ENCODE assay signal across 19 mouse cellular contexts in genomic region chrX:57659571-57659970, GRCm38 (mm10).
DNase-seq lines count a peak whose midpoint lies in the region; ATAC-seq and TF ChIP-seq lines count a peak whose summit lies in the region.
"Had no signal": no experiment of that assay in that cellular context is flagged by ENCODE, and none has a peak within 500 bp of the region (broad histone marks: within the 10 kb centered on the region; RNA-seq: fewer than 3 reads in every experiment).

No protein-coding gene starts in this region.

- H3K4me3 ChIP-seq in cerebellum, adult 2 months (replicated peaks; ENCODE audit: insufficient read depth, low read depth, low read length), result no peak overlapping the region
- H3K4me3 ChIP-seq in midbrain, postnatal 0 days (ENCODE audit: low read depth, low read length), result no peak overlapping the region
- H3K4me3 ChIP-seq in midbrain, embryonic 14.5 days (replicated peaks; ENCODE audit: low read depth, low read length), result no peak overlapping the region
- H3K4me3 ChIP-seq: embryonic facial prominence, embryonic 12.5 days; forebrain, embryonic 15.5 days had no signal

- no peaks in the 10 kb centered on the region for H3K27me3 ChIP-seq in cerebellum, adult 2 months (ENCODE audit: control insufficient read depth, insufficient read depth, low read length)
- H3K27me3 ChIP-seq in midbrain, postnatal 0 days (ENCODE audit: insufficient read depth, low read length), result no peaks in the 10 kb centered on the region
- no peaks in the 10 kb centered on the region for H3K27me3 ChIP-seq in midbrain, embryonic 14.5 days (ENCODE audit: control insufficient read depth, insufficient read depth, low read length)
- H3K27me3 ChIP-seq: CH12.LX; embryonic facial prominence, embryonic 12.5 days; forebrain, embryonic 15.5 days had no signal

- peak; percentile 27; the same call in 1 of the 2 replicates for ATAC-seq in midbrain, postnatal 0 days (ENCODE audit: low FRiP score)
- no peak for ATAC-seq in midbrain, embryonic 14.5 days (ENCODE audit: low FRiP score, low TSS enrichment)
- ATAC-seq: activated CD4-positive, CD25-positive, alpha-beta regulatory T cell, adult 4 months; forebrain, embryonic 15.5 days; inflammation-experienced regulatory T-cells, adult 6 months; intestine, postnatal 0 days; Patski had no signal

- H3K4me2 ChIP-seq in midbrain, postnatal 0 days (ENCODE audit: low read depth, low read length, poor library complexity, severe bottlenecking), result no peak overlapping the region
- no peak overlapping the region for H3K4me2 ChIP-seq in midbrain, embryonic 14.5 days (ENCODE audit: low read length)
- H3K4me2 ChIP-seq: embryonic facial prominence, embryonic 12.5 days; forebrain, embryonic 15.5 days; hindbrain, embryonic 14.5 days had no signal

- WGBS in cerebellum, adult 2 months, result 8% methylated on average over 3 of the region's 3 CpGs
- WGBS in midbrain, postnatal 0 days, result 76% methylated on average over 3 of the region's 3 CpGs
- WGBS in midbrain, embryonic 14.5 days, result 91% methylated on average over 3 of the region's 3 CpGs

- no peak for TF ChIP-seq POLR2A in cerebellum, adult 2 months (IDR thresholded peaks at IDR 0.05; ENCODE audit: borderline replicate concordance, insufficient read depth, low read length)

- H3K27ac ChIP-seq in cerebellum, adult 2 months (ENCODE audit: insufficient read depth, low read length), result no peak overlapping the region
- H3K27ac ChIP-seq in midbrain, postnatal 0 days (ENCODE audit: low read depth, low read length), result no peak overlapping the region
- no peak overlapping the region for H3K27ac ChIP-seq in midbrain, embryonic 14.5 days (replicated peaks; ENCODE audit: low read depth, low read length)
- H3K27ac ChIP-seq: embryonic facial prominence, embryonic 12.5 days; forebrain, embryonic 15.5 days; hindbrain, embryonic 14.5 days had no signal

- no peaks in the 10 kb centered on the region for H3K9me3 ChIP-seq in midbrain, postnatal 0 days (ENCODE audit: low read length)
- no peaks in the 10 kb centered on the region for H3K9me3 ChIP-seq in midbrain, embryonic 14.5 days (ENCODE audit: control insufficient read depth, low read length)
- H3K9me3 ChIP-seq: embryonic facial prominence, embryonic 12.5 days; forebrain, embryonic 15.5 days had no signal

- H3K9ac ChIP-seq in midbrain, postnatal 0 days (replicated peaks; ENCODE audit: low read length, poor library complexity, severe bottlenecking), result no peak overlapping the region
- H3K9ac ChIP-seq in midbrain, embryonic 14.5 days (replicated peaks; ENCODE audit: low read length), result no peak overlapping the region
- H3K9ac ChIP-seq: embryonic facial prominence, embryonic 12.5 days; forebrain, embryonic 15.5 days; hindbrain, embryonic 14.5 days had no signal

- DNase-seq in cerebellum, adult 2 months, result peak; percentile 16 to 31
- no peak for DNase-seq in cerebellum, postnatal 4 days (ENCODE audit: low spot score in 2 of 2)
- DNase-seq in midbrain, postnatal 0 days (ENCODE audit: low spot score), result no peak
- no peak for DNase-seq in midbrain, embryonic 14.5 days
- peak; percentile 39 to 61 for DNase-seq in cerebellum, postnatal 25 days
- no peak for DNase-seq in layer of hippocampus, adult 8-10 months (ENCODE audit: low spot score in 2 of 2)
- DNase-seq: adrenal gland, postnatal 14 days; gastrocnemius, postnatal 36 days; heart, adult 11 months; heart, postnatal 10 days; heart, postnatal 4 days had no signal

- H3K4me1 ChIP-seq in cerebellum, adult 2 months (ENCODE audit: control insufficient read depth, insufficient read depth, low read length), result 0 out of 2 replicates have a peak, but pooled peaks cover 3% of the 10 kb centered on the region
- H3K4me1 ChIP-seq in midbrain, postnatal 0 days (ENCODE audit: insufficient read depth, low read length), result no peaks in the 10 kb centered on the region
- no peaks in the 10 kb centered on the region for H3K4me1 ChIP-seq in midbrain, embryonic 14.5 days (ENCODE audit: control insufficient read depth, insufficient read depth, low read length)
- H3K4me1 ChIP-seq: embryonic facial prominence, embryonic 12.5 days; forebrain, embryonic 15.5 days had no signal

- no peak for TF ChIP-seq CTCF in cerebellum, adult 2 months (IDR thresholded peaks at IDR 0.05; ENCODE audit: borderline replicate concordance, insufficient read depth, low read depth, low read length)
- no peak for TF ChIP-seq CTCF in midbrain, postnatal 0 days (IDR thresholded peaks at IDR 0.05)

- H3K36me3 ChIP-seq in midbrain, postnatal 0 days (ENCODE audit: insufficient read depth, low read length), result no peaks in the 10 kb centered on the region
- H3K36me3 ChIP-seq in midbrain, embryonic 14.5 days (ENCODE audit: control insufficient read depth, insufficient read depth, low read length), result no peaks in the 10 kb centered on the region
- H3K36me3 ChIP-seq: embryonic facial prominence, embryonic 12.5 days; forebrain, embryonic 15.5 days had no signal

Comparison
In these comparisons a context has a peak if more than half of its experiments do, and no peak if none do; other contexts are left out.
1. DNase-seq: peak in cerebellum, adult 2 months (2 of 2) and cerebellum, postnatal 25 days (2 of 2); none in cerebellum, postnatal 4 days (0 of 2), midbrain, postnatal 0 days (single experiment), midbrain, embryonic 14.5 days (single experiment) and layer of hippocampus, adult 8-10 months (0 of 2).